Comparison of ENCODE assay signal across 22 mouse cellular contexts in genomic region chr16:9291356-9292020, GRCm38 (mm10).
DNase-seq lines count a peak whose midpoint lies in the region; ATAC-seq and TF ChIP-seq lines count a peak whose summit lies in the region.
"Had no signal": no experiment of that assay in that cellular context is flagged by ENCODE, and none has a peak within 500 bp of the region (broad histone marks: within the 10 kb centered on the region; RNA-seq: fewer than 3 reads in every experiment).

No protein-coding gene starts in this region.

- WGBS in embryonic facial prominence, embryonic 10.5 days = 71% methylated on average over 4 of the region's 4 CpGs
- WGBS in stomach, postnatal 0 days = 61% methylated on average over 4 of the region's 4 CpGs

- no peak overlapping the region for H3K27ac ChIP-seq in embryonic facial prominence, embryonic 10.5 days (replicated peaks)
- H3K27ac ChIP-seq in stomach, postnatal 0 days (replicated peaks) = no peak overlapping the region
- H3K27ac ChIP-seq: hindbrain, embryonic 15.5 days; limb, embryonic 15.5 days; liver, embryonic 15.5 days; midbrain, embryonic 13.5 days; neural tube, embryonic 13.5 days had no signal

- H3K4me1 ChIP-seq in E14TG2a.4 (replicated peaks; ENCODE audit: low read depth, low read length) = peaks cover 38% of the 10 kb centered on the region
- peaks cover 8% of the 10 kb centered on the region for H3K4me1 ChIP-seq in embryonic facial prominence, embryonic 10.5 days
- no peaks in the 10 kb centered on the region for H3K4me1 ChIP-seq in stomach, postnatal 0 days (replicated peaks; ENCODE audit: control insufficient read depth, insufficient read depth)
- H3K4me1 ChIP-seq: hindbrain, embryonic 15.5 days; limb, embryonic 15.5 days; liver, embryonic 15.5 days; neural tube, embryonic 13.5 days had no signal

- H3K4me3 ChIP-seq in E14TG2a.4 (replicated peaks; ENCODE audit: low read length) = 0 out of 2 replicates have a peak overlapping the region, but pooled peaks have one; percentile 30
- H3K4me3 ChIP-seq in embryonic facial prominence, embryonic 10.5 days = no peak overlapping the region
- no peak overlapping the region for H3K4me3 ChIP-seq in stomach, postnatal 0 days (ENCODE audit: low read depth, low read length)
- H3K4me3 ChIP-seq: hindbrain, embryonic 15.5 days; limb, embryonic 15.5 days; liver, embryonic 15.5 days; midbrain, embryonic 13.5 days; neural tube, embryonic 13.5 days had no signal

- H3K9ac ChIP-seq in stomach, postnatal 0 days (ENCODE audit: low read length) = no peak overlapping the region
- H3K9ac ChIP-seq: forebrain, postnatal 0 days; hindbrain, embryonic 15.5 days; limb, embryonic 15.5 days; liver, embryonic 15.5 days; midbrain, embryonic 13.5 days; neural tube, embryonic 13.5 days had no signal

- TF ChIP-seq EP300 in stomach, postnatal 0 days (optimal IDR thresholded peaks at IDR 0.05) = no peak

- H3K9me3 ChIP-seq in E14TG2a.4 (ENCODE audit: low read length) = peaks cover 12% of the 10 kb centered on the region
- H3K9me3 ChIP-seq in embryonic facial prominence, embryonic 10.5 days = no peaks in the 10 kb centered on the region
- H3K9me3 ChIP-seq in stomach, postnatal 0 days (ENCODE audit: control insufficient read depth, low read length) = no peaks in the 10 kb centered on the region
- H3K9me3 ChIP-seq: hindbrain, embryonic 15.5 days; limb, embryonic 15.5 days; liver, embryonic 15.5 days; midbrain, embryonic 13.5 days; neural tube, embryonic 13.5 days had no signal

- no peak for ATAC-seq in stomach, postnatal 0 days (ENCODE audit: low FRiP score, low TSS enrichment)
- ATAC-seq: forebrain, postnatal 0 days; intestine, embryonic 16.5 days; lung, postnatal 0 days; midbrain, embryonic 13.5 days had no signal

- no peaks in the 10 kb centered on the region for H3K27me3 ChIP-seq in E14TG2a.4 (ENCODE audit: insufficient read depth, low read length)
- no peaks in the 10 kb centered on the region for H3K27me3 ChIP-seq in embryonic facial prominence, embryonic 10.5 days (replicated peaks; ENCODE audit: low read depth, poor library complexity, severe bottlenecking)
- H3K27me3 ChIP-seq in stomach, postnatal 0 days (ENCODE audit: control insufficient read depth, insufficient read depth, low read length) = no peaks in the 10 kb centered on the region
- H3K27me3 ChIP-seq: hindbrain, embryonic 15.5 days; limb, embryonic 15.5 days; liver, embryonic 15.5 days; midbrain, embryonic 13.5 days; neural tube, embryonic 13.5 days had no signal

- no peak for TF ChIP-seq CTCF in E14TG2a.4 (conservative IDR thresholded peaks at IDR 0.05; ENCODE audit: low read length)
- no peak for TF ChIP-seq CTCF in stomach, postnatal 0 days (IDR thresholded peaks at IDR 0.05; ENCODE audit: low read depth)

- no peak overlapping the region for H3K4me2 ChIP-seq in stomach, postnatal 0 days (replicated peaks; ENCODE audit: low read depth)
- H3K4me2 ChIP-seq: hindbrain, embryonic 15.5 days; limb, embryonic 15.5 days; liver, embryonic 15.5 days; midbrain, embryonic 13.5 days; neural tube, embryonic 13.5 days had no signal

- DNase-seq in embryo, embryonic 11 days = peak; percentile 4
- DNase-seq in embryo, embryonic 10.5 days (ENCODE audit: low spot score) = no peak
- peak; percentile 36 for DNase-seq in adrenal gland, adult 8-10 months
- DNase-seq in embryonic facial prominence, embryonic 10.5 days (ENCODE audit: low spot score) = peak; percentile 10
- DNase-seq in stomach, postnatal 0 days (ENCODE audit: low spot score) = no peak
- DNase-seq in heart, postnatal 25 days (ENCODE audit: low spot score) = no peak
- no peak for DNase-seq in urinary bladder, postnatal 14 days (ENCODE audit: low spot score)
- DNase-seq: cerebellum, adult 11 months; cerebellum, postnatal 25 days; forebrain, postnatal 0 days; gastrocnemius, postnatal 36 days; layer of hippocampus, postnatal 36 days; right cerebral cortex, postnatal 14 days; spleen, adult 18-20 months had no signal

- no peaks in the 10 kb centered on the region for H3K36me3 ChIP-seq in E14TG2a.4 (ENCODE audit: insufficient read depth, low read length)
- no peaks in the 10 kb centered on the region for H3K36me3 ChIP-seq in embryonic facial prominence, embryonic 10.5 days (replicated peaks)
- no peaks in the 10 kb centered on the region for H3K36me3 ChIP-seq in stomach, postnatal 0 days (ENCODE audit: control insufficient read depth, insufficient read depth, low read length)
- H3K36me3 ChIP-seq: hindbrain, embryonic 15.5 days; limb, embryonic 15.5 days; liver, embryonic 15.5 days; midbrain, embryonic 13.5 days; neural tube, embryonic 13.5 days had no signal

- intact Hi-C loops in heart, postnatal 25 days (cut with DNase I) = no loop called here

Comparison
In these comparisons a context has a peak if more than half of its experiments do, and no peak if none do; other contexts are left out.
1. DNase-seq: peak in embryo, embryonic 11 days (single experiment), adrenal gland, adult 8-10 months (single experiment) and embryonic facial prominence, embryonic 10.5 days (single experiment); none in embryo, embryonic 10.5 days (single experiment), stomach, postnatal 0 days (single experiment), heart, postnatal 25 days (single experiment) and urinary bladder, postnatal 14 days (single experiment).